9 mouse cellular contexts compared by ENCODE assay signal in genomic region chr2:30640021-30640481, GRCm38 (mm10). TPM values are rescaled to one million over a fixed set of nuclear protein-coding genes. Genes with fewer than 3 reads are reported as not detected.
DNase-seq lines count a peak whose midpoint lies in the region; ATAC-seq and TF ChIP-seq lines count a peak whose summit lies in the region.
"Had no signal": no experiment of that assay in that cellular context is flagged by ENCODE, and none has a peak within 500 bp of the region (broad histone marks: within the 10 kb centered on the region; RNA-seq: fewer than 3 reads in every experiment).

No protein-coding gene starts in this region.

- no peak for TF ChIP-seq CTCF in liver, postnatal 0 days (IDR thresholded peaks at IDR 0.05; ENCODE audit: low read depth)

- no peak overlapping the region for H3K4me3 ChIP-seq in heart, embryonic 14.5 days (ENCODE audit: control insufficient read depth in 1 of 2, insufficient read depth in 1 of 2, low read depth in 1 of 2, low read length in 2 of 2)
- H3K4me3 ChIP-seq in liver, postnatal 0 days (ENCODE audit: low read depth, low read length): no peak overlapping the region

- peak; percentile 51; the same call in 1 of the 2 replicates for ATAC-seq in heart, embryonic 14.5 days (ENCODE audit: insufficient number of reproducible peaks, insufficient read depth, low FRiP score, low read depth)
- ATAC-seq in liver, postnatal 0 days: peak; percentile 62
- no peak for ATAC-seq in granulocyte monocyte progenitor cell, adult 5-6 weeks (replicated peaks; ENCODE audit: poor library complexity, severe bottlenecking)

- peak overlapping the region; percentile 10; the same call in 1 of the 2 replicates for H3K9ac ChIP-seq in heart, embryonic 14.5 days (ENCODE audit: low read length)
- no peak overlapping the region for H3K9ac ChIP-seq in liver, postnatal 0 days (replicated peaks)

- peak; percentile 44; the same call in 1 of the 2 replicates for TF ChIP-seq EP300 in liver, postnatal 0 days (IDR thresholded peaks at IDR 0.05; ENCODE audit: low read depth)

- H3K9me3 ChIP-seq in heart, embryonic 14.5 days (ENCODE audit: control insufficient read depth, low read length): no peaks in the 10 kb centered on the region
- H3K9me3 ChIP-seq in liver, postnatal 0 days (ENCODE audit: low read length): no peaks in the 10 kb centered on the region

- no peaks in the 10 kb centered on the region for H3K27me3 ChIP-seq in heart, embryonic 14.5 days (ENCODE audit: control insufficient read depth, insufficient read depth, low read length)
- 0 out of 2 replicates have a peak, but pooled peaks cover 3% of the 10 kb centered on the region for H3K27me3 ChIP-seq in liver, postnatal 0 days (ENCODE audit: insufficient read depth, low read length)

- H3K4me2 ChIP-seq in heart, embryonic 14.5 days (ENCODE audit: low read length): peak overlapping the region; percentile 22; the same call in 1 of the 2 replicates
- no peak overlapping the region; the same call in 1 of the 2 replicates for H3K4me2 ChIP-seq in liver, postnatal 0 days (ENCODE audit: low read depth, low read length)

- intact Hi-C loops in left cerebral cortex, postnatal 36 days (cut with DNase I): no loop called here

- peaks cover 16 to 29% of the 10 kb centered on the region in 2 experiments for H3K4me1 ChIP-seq in heart, embryonic 14.5 days (ENCODE audit: control insufficient read depth in 2 of 2, insufficient read depth in 2 of 2, low read length in 2 of 2)
- 0 out of 2 replicates have a peak, but pooled peaks cover 3% of the 10 kb centered on the region for H3K4me1 ChIP-seq in liver, postnatal 0 days (ENCODE audit: insufficient read depth)

- H3K36me3 ChIP-seq in heart, embryonic 14.5 days (ENCODE audit: control insufficient read depth, insufficient read depth, low read length): no peaks in the 10 kb centered on the region
- H3K36me3 ChIP-seq in liver, postnatal 0 days (replicated peaks; ENCODE audit: insufficient read depth, low read length): no peaks in the 10 kb centered on the region

- WGBS in heart, embryonic 14.5 days: 17% methylated on average over 11 of the region's 11 CpGs
- WGBS in liver, postnatal 0 days (ENCODE audit: insufficient replicate concordance): 31% methylated on average over 11 of the region's 11 CpGs

- peak overlapping the region; percentile 40 to 70; a peak in 2 of 4 replicates for H3K27ac ChIP-seq in heart, embryonic 14.5 days (replicated peaks in 1 of 2; ENCODE audit: control insufficient read depth in 1 of 2, insufficient read depth in 1 of 2, low read depth in 2 of 2, low read length in 2 of 2)
- H3K27ac ChIP-seq in liver, postnatal 0 days (ENCODE audit: low read depth): peak overlapping the region; percentile 39

- DNase-seq in cerebellum, postnatal 10 days: peak; percentile 84 to 92
- DNase-seq in cerebellum, adult 18-20 months: no peak
- DNase-seq in ZHBTc4 (ENCODE audit: low read depth, low spot score): peak; percentile 37
- DNase-seq in liver, postnatal 0 days: peak; percentile 30
- DNase-seq in urinary bladder, postnatal 14 days (ENCODE audit: low spot score): no peak
- no peak for DNase-seq in left cerebral cortex, postnatal 36 days (ENCODE audit: low spot score in 2 of 2)
- DNase-seq: cerebellum, adult 11-12 months had no signal

RNA-seq across cellular contexts. Expression of gene Cstad, which starts 45.2 kb away (rescaled TPM):
- 3.2 and 3.8 TPM in 2 replicates for polyA plus RNA-seq in heart, embryonic 14.5 days (2014; fragmentation: Nextera tagmentation; extraction: Ambion mirVana)
- polyA plus RNA-seq in liver, postnatal 0 days (2015; fragmentation: Nextera tagmentation; extraction: Ambion mirVana): 0.22 TPM in 2 replicates
- not detected in 2 replicates for total RNA-seq in granulocyte monocyte progenitor cell, adult 5-6 weeks (2014; fragmentation: Nextera tagmentation)
- not detected in 2 replicates for total RNA-seq in granulocyte monocyte progenitor cell, adult 5-6 weeks (2017)
- total RNA-seq in left cerebral cortex, postnatal 36 days (2021): 1 to 10 TPM; 3.9 to 8.0 TPM

Comparison
In these comparisons a context has a peak if more than half of its experiments do, and no peak if none do; other contexts are left out.
1. DNase-seq: peak in cerebellum, postnatal 10 days (2 of 2), ZHBTc4 (single experiment) and liver, postnatal 0 days (single experiment); none in cerebellum, adult 18-20 months (0 of 2), urinary bladder, postnatal 14 days (single experiment) and left cerebral cortex, postnatal 36 days (0 of 2).
2. RNA of gene Cstad, which starts 45.2 kb away (total RNA-seq): 3.9 to 8.0 TPM in left cerebral cortex, postnatal 36 days; not detected in granulocyte monocyte progenitor cell, adult 5-6 weeks; every median in the first group is over 4 times any median in the second.